Mouse (Mus musculus) heart, embryonic 14.5 days (tissue): Measurements from ENCODE around the gene Parn. TPM values are rescaled to one million over a fixed set of nuclear protein-coding genes. Genes with fewer than 3 reads are reported as not detected.

Source experiments
- ATAC-seq: fragments of 200-750 bp; cut with Nextera tagmentation; 2 replicates; pipeline ENCODE4 v1.8.0; 2017; ENCODE audit warnings: low read depth, moderate TSS enrichment; ENCODE audit not compliant: insufficient number of reproducible peaks, insufficient read depth, low FRiP score
- H3K27ac ChIP-seq, 2 experiments: fragments of 200-500 bp in 1 of 2; fragments of 300-500 bp in 1 of 2; sonication (generic) in 1 of 2; replicated peaks in 1 of 2; 2 replicates each; pipeline ENCODE4 v1.5.1; 2012 to 2014; ENCODE audit warnings: low read depth in 2 of 2, low read length in 2 of 2, control low read depth in 1 of 2, mild to moderate bottlenecking in 1 of 2, mixed read lengths in 1 of 2; ENCODE audit not compliant: control insufficient read depth in 1 of 2, insufficient read depth in 1 of 2
- H3K27me3 ChIP-seq: fragments of 300-500 bp; sonication (generic); 2 replicates; pipeline ENCODE4 v1.6.1; 2014; ENCODE audit warnings: mild to moderate bottlenecking, low read length, control low read depth; ENCODE audit not compliant: control insufficient read depth, insufficient read depth
- H3K36me3 ChIP-seq: fragments of 300-500 bp; sonication (generic); 2 replicates; pipeline ENCODE4 v1.6.1; 2014; ENCODE audit warnings: mild to moderate bottlenecking, control low read depth, low read length, mixed read lengths; ENCODE audit not compliant: control insufficient read depth, insufficient read depth
- H3K4me1 ChIP-seq, 2 experiments: fragments of 200-500 bp in 1 of 2; fragments of 300-500 bp in 1 of 2; sonication (generic) in 1 of 2; 2 replicates each; pipeline ENCODE4 v1.6.1; 2012 to 2014; ENCODE audit warnings: low read length in 2 of 2, control low read depth in 1 of 2, mixed read lengths in 1 of 2; ENCODE audit not compliant: control insufficient read depth in 2 of 2, insufficient read depth in 2 of 2
- H3K4me2 ChIP-seq: fragments of 300-500 bp; sonication (generic); 2 replicates; pipeline ENCODE4 v1.6.1; 2014; ENCODE audit warnings: mild to moderate bottlenecking, low read length
- H3K4me3 ChIP-seq, 2 experiments: fragments of 200-500 bp in 1 of 2; fragments of 300-500 bp in 1 of 2; sonication (generic) in 1 of 2; 2 replicates each; pipeline ENCODE4 v1.5.1; 2012 to 2014; ENCODE audit warnings: low read length in 2 of 2, mild to moderate bottlenecking in 2 of 2, control low read depth in 1 of 2, low read depth in 1 of 2, moderate library complexity in 1 of 2; ENCODE audit not compliant: control insufficient read depth in 1 of 2, insufficient read depth in 1 of 2
- H3K9ac ChIP-seq: fragments of 300-500 bp; sonication (generic); 2 replicates; pipeline ENCODE4 v1.6.1; 2014; ENCODE audit warnings: mild to moderate bottlenecking, low read length
- H3K9me3 ChIP-seq: fragments of 300-500 bp; sonication (generic); 2 replicates; pipeline ENCODE4 v1.6.1; 2016; ENCODE audit warnings: low read length, control low read depth; ENCODE audit not compliant: control insufficient read depth
- WGBS: fragments of 180-500 bp; shearing (Covaris S2); extraction: QIAGEN DNeasy Blood & Tissue Kit; methylation state at CpG from one replicate; pipeline ENCODE4 v1.1.7; 2014; 5-methylcytosine and 5-hydroxymethylcytosine counted together
- polyA plus RNA-seq: library from polyadenylated mRNA; unstranded; fragments of >200 nt; fragmentation: Nextera tagmentation; extraction: Ambion mirVana; gene quantifications from 2 replicates; pipeline ENCODE4 v1.2.1, GENCODE M21; 2014

The Parn gene
- polyA plus RNA-seq, 1 experiment from 2014 or later = 28.2 TPM

DNA sequence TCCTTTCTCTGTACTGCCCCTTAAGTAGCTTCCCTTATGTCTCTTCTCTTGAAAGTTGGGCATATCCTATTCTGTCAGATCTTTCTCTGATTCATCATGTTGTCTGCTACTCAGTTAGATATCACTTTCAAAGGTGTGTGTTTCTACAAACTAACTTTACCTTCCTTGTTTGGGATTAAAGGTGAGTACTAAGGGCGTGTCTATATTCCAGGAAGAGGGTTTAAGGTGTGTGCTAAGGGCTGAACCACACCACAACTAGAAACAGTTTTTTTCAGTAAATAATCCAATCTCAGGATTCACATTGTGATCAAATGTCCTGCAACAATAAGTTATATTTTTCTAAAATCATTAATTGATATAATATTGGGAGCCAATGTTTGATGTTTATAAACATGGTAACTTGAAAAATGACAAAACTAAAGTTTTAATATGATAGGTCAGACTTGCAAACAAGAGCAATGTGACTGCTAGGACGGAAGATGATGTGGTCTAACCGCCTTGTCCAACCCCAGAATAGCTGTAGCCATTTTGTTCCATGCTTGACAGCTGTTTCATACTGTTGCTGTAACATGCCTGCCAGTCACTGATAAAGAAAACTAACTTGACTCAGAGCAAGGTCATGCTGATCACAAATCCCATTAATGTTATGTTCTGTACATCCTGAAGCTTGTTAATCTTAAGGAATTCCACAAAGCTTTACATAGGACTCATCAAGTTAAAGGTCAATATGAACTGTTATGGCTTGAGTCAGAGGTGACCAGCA, 46.0 kb downstream of the Parn start:
- Histone ChIP-seq H3K27me3 (no peaks in the 10 kb centered on the region), H3K9ac (no peak overlapping the region), H3K4me2 (no peak overlapping the region), H3K27ac (no peak overlapping the region), H3K9me3 (no peaks in the 10 kb centered on the region), H3K4me3 (no peak overlapping the region), H3K4me1 (no peaks in the 10 kb centered on the region), H3K36me3 (peaks cover 54% of the 10 kb centered on the region)
- no peak for ATAC-seq
- 86% methylated on average over 3 of the region's 3 CpGs for WGBS

DNA sequence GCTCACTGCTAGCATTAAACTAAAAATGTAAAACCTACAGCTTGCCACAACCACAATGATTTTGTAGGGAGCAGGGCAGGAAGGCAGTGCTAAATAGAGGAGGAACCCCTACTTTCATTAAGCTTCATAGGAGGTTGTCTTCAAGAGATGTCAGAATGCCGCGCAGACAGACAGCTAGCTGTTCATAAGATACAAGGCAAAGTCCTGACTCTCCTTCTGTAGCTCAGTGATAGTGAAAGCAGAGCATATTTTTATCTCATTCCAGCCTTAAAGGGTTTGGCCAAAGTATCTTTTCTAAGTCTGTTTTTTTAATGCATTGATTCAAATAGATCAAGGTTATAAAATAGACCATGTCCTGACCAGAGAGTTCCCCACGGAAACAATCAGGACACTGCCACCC, 47.8 kb downstream of the Parn start:
- Histone ChIP-seq H3K4me3 (no peak overlapping the region), H3K27me3 (no peaks in the 10 kb centered on the region), H3K4me2 (no peak overlapping the region), H3K27ac (no peak overlapping the region), H3K9ac (no peak overlapping the region), H3K9me3 (no peaks in the 10 kb centered on the region), H3K4me1 (no peaks in the 10 kb centered on the region), H3K36me3 (peaks cover 43% of the 10 kb centered on the region)
- WGBS = 93% methylated on average over 3 of the region's 3 CpGs
- ATAC-seq = no peak

DNA sequence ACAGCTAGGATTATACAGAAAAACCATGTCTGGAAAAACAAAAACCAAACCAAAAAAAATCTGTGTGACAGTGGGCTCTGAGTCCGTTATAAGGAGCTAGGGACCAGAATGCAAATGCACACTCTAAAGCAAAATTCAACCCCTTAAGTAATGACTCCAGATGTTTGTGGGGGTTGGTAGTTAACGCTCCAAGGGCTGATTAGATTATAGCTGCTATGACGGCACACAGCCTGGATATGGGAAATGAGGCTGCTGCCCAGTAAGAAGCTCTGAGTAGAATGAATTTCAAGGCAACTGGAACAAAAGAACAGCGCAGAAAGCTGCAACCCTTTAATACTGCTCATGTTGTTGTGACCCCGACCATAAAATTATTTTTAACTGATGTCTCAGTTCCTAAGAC, 52.7 kb downstream of the Parn start:
- Histone ChIP-seq H3K9ac (no peak overlapping the region), H3K27ac (0 out of 4 replicates have a peak overlapping the region, but pooled peaks of 1 of the 2 experiments have one; percentile 21), H3K4me2 (no peak overlapping the region), H3K4me1 (peaks cover 5 to 11% of the 10 kb centered on the region in 2 experiments), H3K4me3 (no peak overlapping the region), H3K27me3 (no peaks in the 10 kb centered on the region), H3K36me3 (peaks cover 15% of the 10 kb centered on the region), H3K9me3 (no peaks in the 10 kb centered on the region)
- 65% methylated on average over 5 of the region's 5 CpGs for WGBS
- ATAC-seq = no peak

DNA sequence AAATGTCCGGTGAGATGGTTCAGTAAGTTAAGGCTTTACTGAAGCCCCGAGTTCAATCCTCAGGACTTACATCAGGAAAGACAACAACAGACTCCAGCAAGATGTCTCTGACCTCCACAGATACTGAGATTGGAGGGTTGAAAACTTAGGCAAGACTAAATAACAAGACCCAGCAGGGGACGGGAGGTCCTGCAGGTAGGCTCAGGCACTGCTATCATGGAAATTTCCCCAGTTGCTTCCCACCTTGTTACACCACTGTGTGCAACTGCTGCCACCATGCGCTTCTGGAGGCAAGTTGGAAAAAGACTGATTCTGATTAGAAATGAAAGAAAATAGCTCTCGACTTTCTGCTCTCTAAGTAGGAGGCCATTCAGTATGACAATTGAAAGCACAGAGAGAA, 55.4 kb downstream of the Parn start:
- ATAC-seq = no peak
- H3K27me3 ChIP-seq = no peaks in the 10 kb centered on the region
- WGBS = 87% methylated on average over 5 of the region's 5 CpGs
- no peak overlapping the region for H3K27ac ChIP-seq
- H3K9ac ChIP-seq = no peak overlapping the region
- no peaks in the 10 kb centered on the region for H3K9me3 ChIP-seq
- H3K36me3 ChIP-seq = peaks cover 24% of the 10 kb centered on the region
- peaks cover 5 to 11% of the 10 kb centered on the region in 2 experiments for H3K4me1 ChIP-seq
- H3K4me3 ChIP-seq = no peak overlapping the region
- H3K4me2 ChIP-seq = no peak overlapping the region

DNA sequence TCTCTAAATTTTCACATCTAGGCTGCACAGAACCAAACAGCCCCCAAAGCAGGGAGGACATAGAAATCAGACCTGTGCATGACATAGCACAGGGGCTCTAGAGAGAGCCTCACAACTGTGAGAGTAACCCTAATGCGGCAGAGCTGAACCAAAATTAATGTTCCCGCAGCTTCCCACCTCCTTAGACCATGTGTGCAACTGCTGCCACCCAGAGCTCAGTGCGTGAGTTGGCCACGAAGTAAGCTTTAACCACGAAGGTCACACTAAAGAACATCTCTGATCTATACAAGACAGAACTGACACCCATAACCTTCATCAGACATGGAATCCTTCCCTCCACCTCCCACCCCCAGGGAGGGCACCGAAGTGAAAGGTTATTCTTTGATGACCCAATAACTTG, 55.9 kb downstream of the Parn start:
- no peaks in the 10 kb centered on the region for H3K27me3 ChIP-seq
- WGBS = 74% methylated on average over 6 of the region's 6 CpGs
- H3K4me1 ChIP-seq = peaks cover 5 to 11% of the 10 kb centered on the region in 2 experiments
- no peak overlapping the region for H3K4me2 ChIP-seq
- no peak overlapping the region for H3K4me3 ChIP-seq
- H3K36me3 ChIP-seq = peaks cover 24% of the 10 kb centered on the region
- peak overlapping the region in 1 of 2 experiments; percentile 61; a peak in 1 of 4 replicates for H3K27ac ChIP-seq
- H3K9ac ChIP-seq = no peak overlapping the region
- no peaks in the 10 kb centered on the region for H3K9me3 ChIP-seq
- no peak for ATAC-seq

DNA sequence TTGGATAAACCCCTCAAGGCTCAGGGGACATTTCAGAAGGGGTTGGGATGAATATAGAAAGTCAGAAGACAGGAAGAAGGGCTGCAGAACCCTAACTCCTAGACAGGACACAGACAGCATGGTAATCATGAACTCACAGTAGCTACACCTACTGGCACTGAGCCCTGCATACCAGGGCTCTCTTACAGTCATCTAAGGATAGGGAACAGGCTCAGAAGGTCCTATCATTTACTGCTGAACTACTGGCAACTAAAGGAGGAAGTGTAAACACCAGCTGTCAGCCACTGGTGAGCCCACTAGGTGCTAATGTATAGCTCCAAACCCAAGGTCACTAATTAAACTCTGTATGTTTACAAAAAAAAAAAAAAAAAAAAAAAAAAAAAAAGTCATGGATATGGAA, 56.6 kb downstream of the Parn start:
- Histone ChIP-seq H3K36me3 (peaks cover 24% of the 10 kb centered on the region), H3K27ac (peak overlapping the region; percentile 61 to 64), H3K27me3 (no peaks in the 10 kb centered on the region), H3K9me3 (no peaks in the 10 kb centered on the region), H3K4me1 (peaks cover 5 to 11% of the 10 kb centered on the region in 2 experiments), H3K9ac (no peak overlapping the region), H3K4me3 (no peak overlapping the region), H3K4me2 (no peak overlapping the region)
- no peak for ATAC-seq

DNA sequence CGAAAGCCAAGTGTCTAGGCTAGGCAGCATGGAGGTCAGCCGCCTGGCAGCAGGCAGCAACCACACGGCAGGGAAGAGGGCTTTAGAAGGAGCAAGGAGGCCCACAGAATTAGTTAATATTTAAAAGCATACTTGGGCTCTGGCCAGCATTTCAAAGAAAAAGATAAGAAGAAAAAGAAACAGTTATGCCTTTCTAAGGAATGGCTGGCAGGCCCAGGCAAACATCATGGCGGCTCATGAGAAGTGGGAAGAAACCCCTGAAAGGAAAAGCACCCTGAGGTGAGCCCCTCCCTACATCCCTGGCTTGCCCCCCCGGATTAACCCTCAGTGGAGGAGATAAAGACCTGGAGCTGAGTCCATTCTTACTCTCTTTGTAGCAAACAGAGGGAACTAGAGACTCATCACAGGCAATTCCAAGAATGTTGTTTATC, 57.0 kb downstream of the Parn start:
- 60% methylated on average over 5 of the region's 5 CpGs for WGBS
- H3K9ac ChIP-seq = no peak overlapping the region

DNA sequence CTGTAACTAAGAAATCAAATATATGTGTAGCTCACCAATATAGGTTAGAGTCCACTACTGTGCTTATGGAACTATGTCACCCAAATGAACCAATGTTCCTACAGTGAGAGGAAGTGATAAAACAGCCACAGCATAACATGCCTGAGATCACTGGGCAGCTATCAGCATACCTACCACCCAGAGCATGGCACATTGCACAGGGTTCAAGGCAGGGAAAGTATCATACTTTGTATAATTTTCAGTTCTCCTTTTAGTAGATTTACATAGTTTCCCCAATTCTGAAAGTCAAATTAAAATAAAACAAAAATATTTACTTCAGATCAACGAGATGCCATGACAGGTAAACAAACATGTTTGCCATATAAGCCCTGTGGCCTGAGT, 59.3 kb downstream of the Parn start:
- peaks cover 39% of the 10 kb centered on the region for H3K36me3 ChIP-seq
- ATAC-seq = no peak
- H3K9ac ChIP-seq = no peak overlapping the region
- H3K4me3 ChIP-seq = no peak overlapping the region
- WGBS = 87% methylated on average over 1 of the region's 1 CpGs
- no peak overlapping the region for H3K4me2 ChIP-seq
- peaks cover 5 to 11% of the 10 kb centered on the region in 2 experiments for H3K4me1 ChIP-seq
- H3K27me3 ChIP-seq = no peaks in the 10 kb centered on the region
- H3K27ac ChIP-seq = no peak overlapping the region
- no peaks in the 10 kb centered on the region for H3K9me3 ChIP-seq

More for the DNA sequence above, 57.0 kb downstream of the Parn start:
- no peak for ATAC-seq
- Histone ChIP-seq H3K9me3 (no peaks in the 10 kb centered on the region), H3K4me1 (peaks cover 5 to 11% of the 10 kb centered on the region in 2 experiments), H3K4me2 (no peak overlapping the region), H3K27me3 (no peaks in the 10 kb centered on the region), H3K4me3 (no peak overlapping the region), H3K27ac (peak overlapping the region; percentile 61 to 64), H3K36me3 (peaks cover 25% of the 10 kb centered on the region)
